Mouse (Mus musculus): ENCODE results near the gene Kat2a.

DNA sequence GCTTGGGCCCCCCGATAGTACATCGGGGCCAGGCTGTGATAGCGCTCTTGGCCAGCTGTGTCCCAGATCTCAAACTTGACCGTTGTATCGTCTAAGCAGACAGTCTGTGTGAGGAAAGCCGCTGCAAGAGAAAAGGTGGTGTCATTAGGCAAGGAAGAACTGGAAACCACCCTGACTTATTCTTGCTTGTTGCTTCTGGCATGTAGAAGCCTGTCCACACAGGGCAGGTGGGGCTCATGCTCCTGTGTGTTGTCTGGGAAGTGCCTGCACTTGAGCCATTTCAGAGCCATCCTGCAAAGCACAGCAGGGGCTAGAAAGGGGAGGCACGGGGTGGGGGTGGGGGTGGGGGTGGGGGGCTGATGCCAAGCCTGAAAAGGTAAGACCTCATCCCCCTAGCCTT is 6.2 kb upstream of the Kat2a start:
- no peak for TF ChIP-seq CEBPB (IDR thresholded peaks at IDR 0.05; ENCODE audit: insufficient read depth, poor library complexity, severe bottlenecking)
- no peak for TF ChIP-seq MYOD1 (IDR thresholded peaks at IDR 0.05; ENCODE audit: control insufficient read depth in 1 of 3, insufficient read length in 2 of 3, low read depth in 2 of 3)
- TF ChIP-seq TCF12 (IDR thresholded peaks at IDR 0.05; ENCODE audit: insufficient read depth, poor library complexity, severe bottlenecking), result no peak
- TF ChIP-seq E2F4 (IDR thresholded peaks at IDR 0.05; ENCODE audit: insufficient read depth), result no peak
- TF ChIP-seq POLR2A (IDR thresholded peaks at IDR 0.05; ENCODE audit: insufficient read length, low read depth), result no peak
- TF ChIP-seq USF1 (IDR thresholded peaks at IDR 0.05; ENCODE audit: low read depth), result no peak
- TF ChIP-seq MAX (IDR thresholded peaks at IDR 0.05; ENCODE audit: low read depth), result no peak
- no peak for TF ChIP-seq TCF3 (IDR thresholded peaks at IDR 0.05; ENCODE audit: insufficient read length, low read depth)

Data from myocyte (in vitro differentiated cells).